Mouse (Mus musculus): Measurements from ENCODE around the gene Rnf167. TPM values are rescaled to one million over a fixed set of nuclear protein-coding genes. Genes with fewer than 3 reads are reported as not detected.

Gene Rnf167
- polyA plus RNA-seq, 1 experiment from 2014 or later = 109 TPM

- Histone ChIP-seq H3K4me3 (ENCODE audit: low read length) (peak overlapping the region; percentile 93), H3K9me3 (ENCODE audit: control insufficient read depth, low read length) (no peaks in the 10 kb centered on the region), H3K27ac (ENCODE audit: low read depth, low read length) (peak overlapping the region; percentile 95; the same call in 1 of the 2 replicates), H3K9ac (ENCODE audit: low read depth, low read length) (peak overlapping the region; percentile 92), H3K4me1 (ENCODE audit: control insufficient read depth, insufficient read depth, low read length) (peaks cover 16% of the 10 kb centered on the region), H3K36me3 (ENCODE audit: control insufficient read depth, insufficient read depth, low read length) (peaks cover 24% of the 10 kb centered on the region), H3K4me2 (replicated peaks; ENCODE audit: low read depth, low read length) (peak overlapping the region; percentile 66), H3K27me3 (ENCODE audit: control insufficient read depth, insufficient read depth, low read length) (no peaks in the 10 kb centered on the region)
- WGBS = under 1% methylated on average over 34 of the region's 34 CpGs
- ATAC-seq (ENCODE audit: low FRiP score, low TSS enrichment) = peak; percentile 56
Observed at GRCm38 (mm10) chr11:70700613-70701012, 53.6 kb downstream of the Rnf167 start.

Other genes starting within 250 kb of the Rnf167 start
- 27.8 and 39.0 TPM in 2 replicates for gene Pelp1, start 237.2 kb upstream of the Rnf167 start, polyA plus RNA-seq (2014; fragmentation: Nextera tagmentation; extraction: Ambion mirVana)
- gene Arrb2, start 214.6 kb upstream of the Rnf167 start, polyA plus RNA-seq (2014; fragmentation: Nextera tagmentation; extraction: Ambion mirVana) = 11.0 and 23.3 TPM in 2 replicates
- 48.7 and 50.0 TPM in 2 replicates for gene Med11, start 195.3 kb upstream of the Rnf167 start, polyA plus RNA-seq (2014; fragmentation: Nextera tagmentation; extraction: Ambion mirVana)
- gene Zmynd15, start 187.8 kb upstream of the Rnf167 start, polyA plus RNA-seq (2014; fragmentation: Nextera tagmentation; extraction: Ambion mirVana) = 0.33 and 0.88 TPM in 2 replicates
- gene Cxcl16, start 187.3 kb upstream of the Rnf167 start, polyA plus RNA-seq (2014; fragmentation: Nextera tagmentation; extraction: Ambion mirVana) = 5.2 and 6.0 TPM in 2 replicates
- gene Tm4sf5, start 142.0 kb upstream of the Rnf167 start, polyA plus RNA-seq (2014; fragmentation: Nextera tagmentation; extraction: Ambion mirVana) = 0.31 and 0.91 TPM in 2 replicates
- 0.41 and 0.57 TPM in 2 replicates for gene Vmo1, start 132.6 kb upstream of the Rnf167 start, polyA plus RNA-seq (2014; fragmentation: Nextera tagmentation; extraction: Ambion mirVana)
- gene Gltpd2, start 128.0 kb upstream of the Rnf167 start, polyA plus RNA-seq (2014; fragmentation: Nextera tagmentation; extraction: Ambion mirVana) = 0.31 and 0.34 TPM in 2 replicates
- 823 and 914 TPM in 2 replicates for gene Psmb6, start 121.9 kb upstream of the Rnf167 start, polyA plus RNA-seq (2014; fragmentation: Nextera tagmentation; extraction: Ambion mirVana)
- gene Gm40193, start 114.3 kb upstream of the Rnf167 start, polyA plus RNA-seq (2014; fragmentation: Nextera tagmentation; extraction: Ambion mirVana) = not detected in 2 replicates
- 3.7 and 5.9 TPM in 2 replicates for gene Pld2, start 107.2 kb upstream of the Rnf167 start, polyA plus RNA-seq (2014; fragmentation: Nextera tagmentation; extraction: Ambion mirVana)
- 14.7 and 21.0 TPM in 2 replicates for gene Mink1, start 84.4 kb upstream of the Rnf167 start, polyA plus RNA-seq (2014; fragmentation: Nextera tagmentation; extraction: Ambion mirVana)
- not detected in 2 replicates for gene 4930544D05Rik, start 31.4 kb upstream of the Rnf167 start, polyA plus RNA-seq (2014; fragmentation: Nextera tagmentation; extraction: Ambion mirVana)
- not detected in 2 replicates for gene Chrne, start 28.0 kb upstream of the Rnf167 start, polyA plus RNA-seq (2014; fragmentation: Nextera tagmentation; extraction: Ambion mirVana)
- gene Gp1ba, start 8.1 kb upstream of the Rnf167 start, polyA plus RNA-seq (2014; fragmentation: Nextera tagmentation; extraction: Ambion mirVana) = 0.29 and 0.35 TPM in 2 replicates
- 153 and 171 TPM in 2 replicates for gene Slc25a11, start 244 bp downstream of the Rnf167 start, polyA plus RNA-seq (2014; fragmentation: Nextera tagmentation; extraction: Ambion mirVana)
- gene Pfn1, start 7.4 kb downstream of the Rnf167 start, polyA plus RNA-seq (2014; fragmentation: Nextera tagmentation; extraction: Ambion mirVana) = 1,900 and 2,186 TPM in 2 replicates
- 22.4 and 26.8 TPM in 2 replicates for gene Eno3, start 10.0 kb downstream of the Rnf167 start, polyA plus RNA-seq (2014; fragmentation: Nextera tagmentation; extraction: Ambion mirVana)
- gene Spag7, start 22.2 kb downstream of the Rnf167 start, polyA plus RNA-seq (2014; fragmentation: Nextera tagmentation; extraction: Ambion mirVana) = 177 and 230 TPM in 2 replicates
- gene Camta2, start 40.9 kb downstream of the Rnf167 start, polyA plus RNA-seq (2014; fragmentation: Nextera tagmentation; extraction: Ambion mirVana) = 10.8 and 16.1 TPM in 2 replicates
- 1.3 and 2.1 TPM in 2 replicates for gene Inca1, start 52.9 kb downstream of the Rnf167 start, polyA plus RNA-seq (2014; fragmentation: Nextera tagmentation; extraction: Ambion mirVana)
- 10.0 and 15.6 TPM in 2 replicates for gene Kif1c, start 53.3 kb downstream of the Rnf167 start, polyA plus RNA-seq (2014; fragmentation: Nextera tagmentation; extraction: Ambion mirVana)
- 3.6 and 6.9 TPM in 2 replicates for gene Zfp3, start 117.0 kb downstream of the Rnf167 start, polyA plus RNA-seq (2014; fragmentation: Nextera tagmentation; extraction: Ambion mirVana)
- not detected in 2 replicates for gene Scimp, start 165.4 kb downstream of the Rnf167 start, polyA plus RNA-seq (2014; fragmentation: Nextera tagmentation; extraction: Ambion mirVana)
- gene Rabep1, start 197.5 kb downstream of the Rnf167 start, polyA plus RNA-seq (2014; fragmentation: Nextera tagmentation; extraction: Ambion mirVana) = 22.6 and 36.9 TPM in 2 replicates